Mouse (Mus musculus): ENCODE measurements around the gene Hist1h3f.
"Not testable (repeated sequence)": the region's sequence is repeated elsewhere in the genome, so short reads cannot be mapped to it uniquely, and the experiment has no call there.

Hist1h3f gene

GRCm38 (mm10) chr13:23583387-23584068 is 39.7 kb downstream of the Hist1h3f start:
- DNase-seq (ENCODE audit: low read depth) = no peak

- DNase-seq (ENCODE audit: low read depth) = peak; percentile 18
These were observed 40.5 kb downstream of the Hist1h3f start for GRCm38 (mm10) chr13:23584331-23584730.

- peak; percentile 81 for DNase-seq (ENCODE audit: low read depth)
These were observed 41.2 kb downstream of the Hist1h3f start for GRCm38 (mm10) chr13:23585029-23585441.

GRCm38 (mm10) chr13:23585442-23586098 is 41.7 kb downstream of the Hist1h3f start:
- DNase-seq (ENCODE audit: low read depth) = peak; percentile 85

GRCm38 (mm10) chr13:23586099-23586939 is 42.5 kb downstream of the Hist1h3f start:
- peak; percentile 16 for DNase-seq (ENCODE audit: low read depth)

GRCm38 (mm10) chr13:23586940-23587225 is 43.0 kb downstream of the Hist1h3f start:
- peak; percentile 17 for DNase-seq (ENCODE audit: low read depth)

GRCm38 (mm10) chr13:23591206-23591605 is 47.4 kb downstream of the Hist1h3f start:
- DNase-seq (ENCODE audit: low read depth) = no peak

GRCm38 (mm10) chr13:23591886-23592285 is 48.0 kb downstream of the Hist1h3f start:
- not testable (repeated sequence) for DNase-seq (ENCODE audit: low read depth)

GRCm38 (mm10) chr13:23592614-23593013 is 48.8 kb downstream of the Hist1h3f start:
- DNase-seq (ENCODE audit: low read depth) = peak; percentile 43

GRCm38 (mm10) chr13:23593051-23593770 is 49.4 kb downstream of the Hist1h3f start:
- no peak for DNase-seq (ENCODE audit: low read depth)
